Mouse (Mus musculus) T-helper 1 cell (primary cell): Measurements from ENCODE around the gene Nup37.

Source experiments
- in situ Hi-C: fragments of 300-600 bp; cut with MboI, MseI; formaldehyde crosslinking; loops from one replicate; pipeline ENCODE4 v1.15.1; 2025; ENCODE audit warnings: high pct_unique_total_duplicates

Gene Nup37

GRCm38 (mm10) chr10:88146707-88147477 is at the start of gene Nup37, which contains the start of gene Parpbp:
TSS of gene Nup37 (plus strand) at chr10:88146992.
TSS of gene Parpbp (minus strand) at chr10:88146941.
- in situ Hi-C loops: loop anchor here (5.0 kb wide), 1 partner anchor 55 kb away; the partner anchor contains the start of gene Washc3

- in situ Hi-C loops: no loop called here
Observed at GRCm38 (mm10) chr10:88106169-88106568, 40.6 kb upstream of the Nup37 start.

DNA sequence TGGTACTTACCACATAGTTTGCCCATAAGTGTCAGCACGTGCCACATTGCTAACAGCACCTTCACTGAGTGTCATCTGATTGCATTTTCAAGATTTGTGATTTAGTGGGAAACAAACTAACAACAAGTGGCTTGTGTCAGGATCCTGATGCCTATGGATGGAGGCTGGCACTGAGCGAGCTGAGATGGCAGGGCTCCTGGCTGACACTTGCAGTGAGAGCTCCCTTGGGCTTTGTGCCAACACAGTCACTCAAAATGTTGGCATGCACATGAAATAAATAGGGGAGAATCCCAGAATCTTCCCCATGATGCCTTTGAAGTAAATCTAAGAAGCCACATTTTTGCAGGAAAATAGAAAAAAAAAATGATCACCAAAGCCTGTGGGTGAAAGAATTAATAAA is 33.5 kb upstream of the Nup37 start:
- in situ Hi-C loops: no loop called here

DNA sequence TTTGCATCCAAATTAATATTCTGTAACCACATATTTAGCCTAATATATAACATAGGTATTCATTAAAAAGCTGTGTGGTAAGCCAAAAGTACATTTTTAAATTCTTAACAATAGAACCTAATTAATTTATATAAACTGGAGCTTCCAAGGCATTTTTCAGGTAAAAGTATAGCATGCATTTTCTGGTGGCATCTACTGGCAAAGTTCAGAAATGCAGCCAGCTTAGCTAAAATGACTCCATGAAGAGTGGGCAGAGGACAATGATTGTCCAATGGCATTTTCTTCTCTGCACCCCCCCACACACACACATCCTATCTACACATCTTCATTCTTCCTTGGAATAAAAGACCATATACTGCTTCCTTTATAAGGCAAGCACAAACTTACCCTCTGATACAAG is 27.1 kb upstream of the Nup37 start:
- in situ Hi-C loops: no loop called here

DNA sequence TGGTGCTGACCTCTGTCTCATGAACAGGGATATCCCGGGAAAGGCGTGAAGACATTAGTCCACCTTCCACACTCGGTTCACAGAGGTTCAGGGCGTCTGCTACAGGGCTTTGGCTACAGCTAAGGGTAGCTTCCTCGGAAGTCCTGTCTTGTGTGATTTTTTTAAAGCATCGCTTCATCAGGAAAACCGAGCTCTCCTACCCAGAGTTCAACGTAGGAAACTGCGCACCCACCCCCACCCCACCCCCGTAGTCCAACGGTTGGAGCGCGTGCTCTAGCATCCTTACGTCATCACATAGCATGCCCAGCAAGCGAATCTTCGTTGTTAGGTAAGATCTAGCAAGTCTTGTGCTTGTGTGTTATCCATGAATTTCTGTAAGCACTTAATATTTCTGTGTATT is 11.2 kb upstream of the Nup37 start:
- in situ Hi-C loops: no loop called here

DNA sequence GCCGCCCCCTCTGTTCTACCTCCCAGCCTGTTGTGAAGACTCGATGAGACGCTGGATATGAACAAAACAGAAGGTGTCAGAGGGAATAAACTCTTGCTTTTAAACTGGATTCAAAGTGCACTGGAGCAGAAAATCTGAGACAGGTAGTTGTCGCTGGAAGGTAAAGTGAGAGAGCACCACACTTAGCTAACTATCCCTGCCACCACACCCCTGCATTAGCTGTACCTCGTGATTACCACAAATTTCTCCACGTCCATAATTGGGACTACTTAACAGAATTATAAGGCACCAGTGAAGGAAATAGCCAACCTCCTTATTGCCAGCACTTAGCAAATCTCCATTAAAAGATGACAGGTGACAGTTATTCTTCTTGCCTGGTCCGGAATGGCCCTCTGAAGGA is 605 bp upstream of the Nup37 start:
- in situ Hi-C loops: loop anchor here (5.0 kb wide), 1 partner anchor 56 kb away; the partner anchor contains the start of gene Washc3

GRCm38 (mm10) chr10:88150381-88150780 is 3.6 kb downstream of the Nup37 start:
- in situ Hi-C loops: no loop called here

DNA sequence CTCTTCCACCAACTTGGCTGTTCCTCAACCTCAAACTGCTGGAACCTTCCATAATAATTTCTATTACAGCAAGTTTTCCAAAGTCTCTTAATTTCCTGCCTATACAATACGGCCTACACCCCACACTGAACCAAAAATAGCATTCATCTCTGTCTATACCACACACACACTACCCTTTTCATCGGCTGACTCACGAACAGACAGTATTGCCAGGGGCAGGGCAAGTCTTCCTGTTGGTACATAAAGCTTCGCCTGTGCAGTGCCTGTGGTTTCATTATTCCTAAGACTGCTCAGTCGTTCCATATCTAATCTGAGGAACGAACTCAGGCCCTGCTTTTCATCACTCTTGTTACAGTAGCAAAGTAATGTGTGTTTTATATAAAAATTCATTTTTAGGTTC is 4.9 kb downstream of the Nup37 start:
- in situ Hi-C loops: no loop called here

DNA sequence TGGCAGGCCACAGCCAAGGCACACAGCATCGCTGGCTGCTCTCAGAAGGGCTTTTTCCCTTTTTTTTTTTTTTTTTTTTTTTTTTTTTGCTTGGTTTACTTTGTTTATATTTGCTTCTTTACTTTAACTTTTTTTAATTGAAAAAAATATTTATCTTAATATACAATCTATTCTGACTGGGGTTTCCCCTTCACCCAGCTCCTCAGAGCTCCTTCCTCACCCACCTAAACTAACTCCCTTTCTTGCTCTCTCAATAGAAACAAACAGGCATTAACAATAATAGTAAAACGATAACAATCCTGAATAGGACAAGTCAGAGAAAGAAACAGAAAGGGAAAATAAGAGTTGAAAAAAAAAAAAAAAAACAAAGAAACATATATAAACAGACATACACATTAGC is 15.3 kb downstream of the Nup37 start:
- in situ Hi-C loops: no loop called here

DNA sequence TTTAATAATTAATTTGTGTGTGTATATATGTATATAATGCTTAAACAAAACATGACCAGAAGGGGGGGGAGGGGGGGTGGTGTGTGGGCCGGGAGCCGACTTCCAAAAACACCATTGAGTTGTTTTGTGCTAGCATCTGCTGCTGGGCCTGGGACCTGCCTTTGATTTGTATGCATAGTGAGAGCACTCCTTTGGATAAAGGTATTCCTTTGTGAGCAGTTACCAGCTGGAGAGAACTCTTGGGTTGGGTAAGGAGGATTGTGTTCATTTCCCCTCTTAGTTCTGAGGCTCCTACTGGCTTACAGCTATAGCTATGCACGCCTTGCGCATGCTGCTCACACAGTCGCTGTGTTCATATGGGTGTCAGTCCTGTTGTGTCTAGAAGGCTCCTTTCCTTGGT is 15.9 kb downstream of the Nup37 start:
- in situ Hi-C loops: no loop called here

DNA sequence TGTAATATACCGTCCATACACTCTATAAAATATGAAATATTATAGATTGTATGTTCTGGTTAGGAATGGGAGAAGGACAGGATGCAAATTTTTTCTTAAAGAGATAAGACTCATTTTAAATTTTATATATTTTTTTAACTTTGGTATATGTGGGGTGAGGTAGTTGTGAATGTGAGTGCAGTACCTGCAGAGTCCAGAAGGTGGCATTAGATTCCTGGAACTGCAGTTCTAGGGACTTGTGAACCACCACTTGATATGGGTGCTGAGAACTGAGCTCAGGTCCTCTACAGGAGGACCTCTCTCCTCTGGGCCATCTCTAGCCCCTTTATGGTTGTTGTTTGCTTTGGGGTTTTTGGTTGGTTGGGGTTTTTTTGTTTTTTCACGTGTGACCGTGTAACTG is 19.4 kb downstream of the Nup37 start:
- in situ Hi-C loops: no loop called here

GRCm38 (mm10) chr10:88167438-88168077 is 20.8 kb downstream of the Nup37 start:
- in situ Hi-C loops: no loop called here

DNA sequence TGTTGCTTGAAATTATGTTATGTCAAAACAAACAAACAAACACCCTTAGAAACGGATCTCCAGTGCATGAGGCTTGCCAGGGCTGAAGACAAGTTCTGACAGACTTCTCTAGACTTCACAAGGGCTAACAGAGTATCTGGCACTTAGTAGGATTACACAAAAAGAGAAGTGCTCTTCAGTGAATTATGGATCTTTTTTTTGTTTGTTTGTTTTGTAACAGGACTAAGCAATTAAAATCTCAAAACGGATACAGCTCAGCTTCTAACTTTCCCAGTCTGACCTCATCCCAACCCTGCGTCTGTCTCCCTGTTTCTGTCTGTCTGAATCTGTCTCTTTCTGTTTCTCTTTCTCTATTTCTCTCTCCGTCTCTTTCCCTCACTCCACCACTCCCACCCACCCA is 53.7 kb downstream of the Nup37 start:
- in situ Hi-C loops: loop anchor here (5.0 kb wide), 1 partner anchor 53 kb away; the partner anchor contains the start of genes Nup37 and Parpbp

DNA sequence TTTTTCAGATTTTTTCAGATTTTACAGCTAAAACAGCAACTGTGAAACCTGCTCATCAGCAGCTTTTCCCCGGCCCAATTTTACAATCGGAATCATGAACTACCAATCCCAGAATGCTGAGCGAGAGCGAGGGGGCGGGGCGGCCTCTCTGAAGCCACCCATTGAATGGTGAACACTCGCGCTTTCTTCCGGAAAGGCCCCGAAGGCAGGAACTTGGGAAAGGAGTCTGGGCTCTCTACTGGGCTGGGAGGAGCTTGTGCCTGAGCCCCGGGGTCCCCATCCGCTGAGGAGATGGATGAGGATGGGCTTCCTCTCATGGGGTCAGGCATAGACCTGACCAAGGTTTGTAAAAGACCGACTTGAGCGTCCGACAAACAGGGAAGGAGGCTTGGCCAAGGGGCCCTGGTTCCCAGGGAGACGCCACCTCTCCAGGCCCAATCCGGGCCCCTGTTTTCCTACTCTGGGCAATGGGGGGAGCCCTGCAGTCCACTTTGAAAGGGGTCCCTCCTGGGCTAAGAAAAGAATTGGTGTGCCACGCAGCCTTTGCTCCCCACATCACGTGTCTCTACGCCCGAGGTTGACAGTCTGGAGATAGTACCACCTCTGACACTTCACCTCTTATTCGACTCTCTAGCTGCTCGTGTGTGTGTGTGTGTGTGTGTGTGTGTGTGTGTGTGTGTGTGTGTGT is 54.3 kb downstream of the Nup37 start, which contains the start of gene Washc3:
Gene Washc3, plus strand, starts transcription at position 143 of the 688 bp plus-strand sequence.
- in situ Hi-C loops: loop anchor here (5.0 kb wide), 1 partner anchor 54 kb away; the partner anchor contains the start of genes Nup37 and Parpbp

DNA sequence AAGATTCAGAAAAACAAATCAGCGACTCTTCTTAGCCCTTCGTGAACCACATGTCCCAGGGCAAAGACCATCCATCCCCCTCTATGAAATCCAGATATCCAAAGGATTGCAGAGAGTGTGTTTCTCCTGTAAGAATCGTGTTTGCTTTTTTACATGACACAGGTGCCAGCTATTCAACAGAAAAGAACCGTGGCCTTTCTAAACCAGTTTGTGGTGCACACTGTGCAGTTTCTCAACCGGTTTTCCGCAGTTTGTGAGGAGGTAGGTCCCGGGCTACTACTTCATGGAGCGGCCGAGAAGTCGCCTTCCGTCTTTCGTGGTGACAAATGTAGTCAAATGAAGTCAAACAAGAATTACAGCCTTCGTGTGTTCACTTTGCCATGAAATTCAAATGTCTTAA is 54.9 kb downstream of the Nup37 start:
- in situ Hi-C loops: loop anchor here (5.0 kb wide), 1 partner anchor 54 kb away; the partner anchor contains the start of genes Nup37 and Parpbp

DNA sequence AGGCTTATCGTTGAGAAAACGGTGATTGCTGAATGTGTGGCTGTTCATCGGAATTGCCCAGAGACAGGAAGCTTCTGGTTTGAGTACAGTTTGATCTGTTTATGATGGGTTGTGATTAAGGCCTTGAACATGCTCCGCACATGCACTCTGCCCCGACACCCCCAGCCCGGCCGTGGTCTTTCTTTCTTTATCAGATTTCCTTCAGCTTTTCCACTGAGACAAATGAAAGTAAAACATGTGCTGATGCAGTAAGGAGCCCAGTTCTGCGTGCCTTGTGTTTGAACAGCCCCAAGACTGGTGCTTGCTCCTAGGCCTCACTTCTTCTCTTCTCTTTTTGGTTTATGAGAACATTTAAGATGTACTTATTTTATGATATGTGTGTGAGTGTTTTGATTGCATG is 55.8 kb downstream of the Nup37 start:
- in situ Hi-C loops: loop anchor here (5.0 kb wide), 1 partner anchor 55 kb away; the partner anchor contains the start of genes Nup37 and Parpbp

- in situ Hi-C loops: loop anchor here (5.0 kb wide), 1 partner anchor 56 kb away; the partner anchor contains the start of genes Nup37 and Parpbp
Observed at GRCm38 (mm10) chr10:88203236-88203635, 56.4 kb downstream of the Nup37 start.

DNA sequence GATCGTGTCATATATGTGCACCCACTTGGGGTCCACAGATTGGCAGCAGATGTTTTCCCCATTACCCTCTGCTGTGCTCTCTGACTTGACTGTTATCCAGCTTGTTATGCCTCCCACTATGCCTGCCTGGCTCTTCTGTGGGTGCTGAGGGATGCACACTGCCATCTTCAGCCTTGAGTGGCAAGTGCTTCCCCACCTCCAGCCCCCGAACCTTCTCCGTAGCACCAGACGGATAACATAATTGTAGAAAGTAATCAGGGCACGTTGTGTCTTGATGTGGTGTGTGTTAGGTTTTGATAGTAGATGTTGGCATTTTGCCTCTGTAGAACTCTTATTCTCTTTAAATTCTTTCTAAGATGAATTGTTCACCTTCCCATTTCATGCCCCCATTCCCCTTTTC is 65.9 kb downstream of the Nup37 start:
- in situ Hi-C loops: no loop called here

GRCm38 (mm10) chr10:88214800-88215514 is 68.2 kb downstream of the Nup37 start:
- in situ Hi-C loops: loop anchor here (5.0 kb wide), 1 partner anchor 287 kb away; the partner anchor contains the start of gene Chpt1

- in situ Hi-C loops: loop anchor here (5.0 kb wide), 1 partner anchor 284 kb away; the partner anchor contains the start of gene Chpt1
Observed at GRCm38 (mm10) chr10:88218161-88218560, 71.4 kb downstream of the Nup37 start.

- in situ Hi-C loops: no loop called here
Observed at GRCm38 (mm10) chr10:88221718-88222117, 74.9 kb downstream of the Nup37 start.
